Mouse (Mus musculus) heart, postnatal 4 days (tissue): ENCODE data around the gene Tubgcp5. TPM values are rescaled to one million over a fixed set of nuclear protein-coding genes. Genes with fewer than 3 reads are reported as not detected.
"Not testable (repeated sequence)": the region's sequence is repeated elsewhere in the genome, so short reads cannot be mapped to it uniquely, and the experiment has no call there.

ENCODE experiments used
- DNase-seq: peaks from one replicate; pipeline ENCODE4 v3.0.0; 2021
- total RNA-seq, 2 experiments: library from RNA; stranded (reverse); gene quantifications; 2 replicates each; pipeline ENCODE4 v1.2.3; 2021

Tubgcp5 gene
- total RNA-seq = 10 to 100 TPM; 11.8 to 15.6 TPM

DNA sequence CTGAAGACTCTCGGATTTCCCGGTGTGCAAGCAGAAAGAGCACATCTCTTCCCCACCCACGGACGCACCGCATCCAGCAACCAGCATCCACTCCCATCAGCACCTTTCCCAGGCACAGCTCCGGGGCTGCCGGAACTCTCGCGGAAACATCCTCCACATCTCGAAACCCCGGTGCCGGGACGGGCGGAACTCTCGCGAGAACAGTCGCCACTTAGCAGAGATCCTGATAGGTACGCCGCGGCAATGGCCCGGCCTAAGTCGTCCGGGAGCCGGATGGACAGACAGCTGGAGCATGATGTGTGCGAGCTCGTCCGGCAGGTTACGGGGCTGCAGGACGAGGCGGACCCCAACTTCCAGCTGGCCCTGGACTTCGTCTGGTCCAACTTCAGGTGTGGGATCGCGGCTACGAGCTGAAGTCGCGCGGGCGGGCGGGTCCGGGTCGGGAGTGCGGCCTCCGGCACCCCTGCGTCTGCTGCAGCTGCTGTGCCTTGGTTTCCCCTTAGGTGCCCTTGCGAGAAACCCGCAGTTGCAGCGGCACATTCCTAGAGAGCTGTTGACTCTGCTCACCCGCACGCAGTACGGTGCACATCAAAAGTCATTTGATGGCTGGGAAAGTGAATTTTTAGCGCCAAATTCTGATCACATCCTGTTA, at the start of gene Tubgcp5:
TSS of gene Tubgcp5 (plus strand) at position 203 of the 652 bp plus-strand sequence.
- peak; percentile 98 for DNase-seq

GRCm38 (mm10) chr7:55744566-55745220, 49.3 kb upstream of the Tubgcp5 start:
- DNase-seq = no peak

GRCm38 (mm10) chr7:55750841-55751240, 43.1 kb upstream of the Tubgcp5 start:
- no peak for DNase-seq

GRCm38 (mm10) chr7:55759346-55759745, 34.6 kb upstream of the Tubgcp5 start:
- no peak for DNase-seq

DNA sequence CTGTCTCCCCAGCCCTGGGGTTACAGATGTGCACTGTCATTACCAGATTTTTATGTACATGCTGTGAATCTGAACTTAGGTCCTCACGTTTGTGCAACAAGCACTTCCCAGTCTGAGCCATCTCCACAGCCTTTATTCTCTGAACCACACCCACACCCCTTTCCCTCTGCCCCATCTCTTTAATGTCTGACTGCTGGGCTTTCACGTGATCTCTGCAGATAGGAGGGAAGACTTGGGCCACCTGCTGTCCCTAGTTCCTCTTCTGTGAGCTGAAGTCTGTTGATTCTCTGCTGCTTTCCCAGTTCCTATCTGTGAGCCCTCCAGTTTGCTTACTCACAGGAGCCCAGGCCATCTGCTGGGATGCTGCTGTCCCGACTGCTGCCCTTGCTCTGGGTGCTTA, 26.0 kb upstream of the Tubgcp5 start, which contains the start of gene Siglech:
TSS of gene Siglech (plus strand) at position 253 of the 400 bp plus-strand sequence.
- no peak for DNase-seq

GRCm38 (mm10) chr7:55780011-55780410, 13.9 kb upstream of the Tubgcp5 start:
- DNase-seq = no peak

GRCm38 (mm10) chr7:55782493-55782892, 11.5 kb upstream of the Tubgcp5 start:
- no peak for DNase-seq

DNA sequence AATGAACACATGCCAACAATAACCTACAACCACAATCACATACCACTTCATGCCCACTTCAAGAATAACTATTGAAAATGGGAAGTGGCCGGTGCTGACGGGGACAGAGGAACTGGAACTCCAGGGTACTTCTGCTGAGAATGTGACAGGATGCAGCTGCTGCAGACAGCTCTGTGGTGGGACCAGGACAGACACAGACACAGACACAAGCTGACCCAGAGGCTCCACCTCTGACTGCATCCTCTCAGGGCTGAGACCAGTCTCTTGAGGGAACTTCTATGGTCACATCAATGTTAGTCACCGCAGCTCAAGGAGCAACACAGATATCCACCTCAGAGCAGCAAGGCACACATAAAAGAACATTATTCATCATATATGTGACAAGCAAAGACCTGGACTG, 9.4 kb upstream of the Tubgcp5 start:
- peak; percentile 5 for DNase-seq

GRCm38 (mm10) chr7:55790586-55790985, 3.4 kb upstream of the Tubgcp5 start:
- not testable (repeated sequence) for DNase-seq

- no peak for DNase-seq
Measured at GRCm38 (mm10) chr7:55792280-55792679, 1.7 kb upstream of the Tubgcp5 start.

GRCm38 (mm10) chr7:55793236-55793951, 560 bp upstream of the Tubgcp5 start:
- peak; percentile 5 for DNase-seq

DNA sequence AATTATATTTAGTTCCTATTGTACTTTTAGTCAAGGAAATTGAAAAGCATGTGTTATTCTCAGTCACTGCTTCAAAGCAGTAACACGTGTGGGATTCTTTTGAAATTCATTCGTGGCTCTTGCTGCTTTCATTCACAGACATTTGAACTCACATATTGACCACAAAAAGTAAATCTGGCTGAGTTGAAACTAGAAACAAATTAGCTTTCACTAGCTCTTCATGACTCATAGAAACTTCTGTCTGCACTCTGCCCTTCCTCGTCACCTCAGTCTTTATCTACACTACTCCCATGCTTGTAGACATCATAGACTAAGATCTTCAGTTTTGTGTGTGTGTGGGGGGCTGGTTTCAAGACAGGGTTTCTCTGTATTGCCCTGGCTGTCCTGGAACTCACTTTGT, 6.0 kb downstream of the Tubgcp5 start:
- no peak for DNase-seq

GRCm38 (mm10) chr7:55809967-55810366, 16.0 kb downstream of the Tubgcp5 start:
- DNase-seq = no peak

DNA sequence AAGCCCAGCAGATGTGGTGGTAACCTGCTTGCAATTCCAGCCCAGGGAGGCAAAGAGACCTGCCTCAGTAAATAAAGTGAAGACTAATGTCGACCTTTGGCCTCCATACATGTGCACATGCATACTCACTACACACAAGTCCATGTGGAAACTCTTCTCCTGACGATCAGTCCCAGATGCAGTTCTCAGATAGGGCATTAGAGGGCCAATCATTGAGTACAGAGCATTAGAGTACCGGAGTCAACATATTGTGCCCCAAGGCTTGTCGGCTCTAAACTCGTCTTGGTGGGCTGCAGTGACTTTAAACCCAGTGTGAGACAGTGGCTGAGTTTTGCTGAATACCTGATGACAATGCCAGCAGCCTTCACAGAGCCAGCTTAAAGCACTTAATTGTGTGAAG, 30.5 kb downstream of the Tubgcp5 start:
- no peak for DNase-seq

DNA sequence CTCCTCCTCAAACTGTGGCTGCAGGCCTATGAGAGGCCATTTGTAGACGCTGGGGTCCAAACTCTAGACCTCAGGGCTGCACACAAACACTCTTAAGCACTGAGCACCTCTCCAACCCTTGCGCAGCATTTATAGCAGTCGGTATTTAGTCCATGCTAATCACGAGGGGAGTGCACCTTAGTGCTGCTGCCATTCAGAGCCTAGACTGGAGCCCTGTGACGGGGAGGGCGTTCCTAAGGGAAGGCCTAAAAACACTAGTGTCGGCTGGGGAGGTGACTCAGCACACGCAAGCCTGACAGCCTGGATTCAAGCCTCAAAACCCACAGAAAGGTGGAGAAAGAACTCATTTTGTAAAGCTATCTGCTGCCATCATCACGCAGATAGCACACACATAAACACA, 33.6 kb downstream of the Tubgcp5 start:
- no peak for DNase-seq

GRCm38 (mm10) chr7:55836877-55837276, 42.9 kb downstream of the Tubgcp5 start:
- DNase-seq = no peak

DNA sequence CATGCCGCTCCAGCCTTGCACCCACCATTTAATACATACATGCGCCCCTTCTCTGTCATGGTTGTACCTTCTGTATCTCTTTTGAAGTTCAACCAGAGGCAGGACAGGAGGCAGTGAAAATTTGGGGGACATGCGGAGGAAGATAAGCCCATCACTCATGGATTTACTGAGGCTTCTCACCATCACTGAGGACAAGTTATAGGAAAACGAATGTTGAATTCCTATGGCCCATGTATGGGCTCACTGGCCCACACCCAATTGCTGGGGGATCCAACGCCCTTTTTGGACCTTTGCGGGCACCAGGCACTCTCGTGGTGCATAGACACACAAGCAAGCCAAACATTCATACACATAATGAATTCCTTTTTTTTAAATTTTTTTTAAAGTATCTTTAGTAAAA, 47.5 kb downstream of the Tubgcp5 start, which contains the start of gene Cyfip1:
TSS of gene Cyfip1 (plus strand) at position 301 of the 400 bp plus-strand sequence.
- DNase-seq = peak; percentile 12

DNA sequence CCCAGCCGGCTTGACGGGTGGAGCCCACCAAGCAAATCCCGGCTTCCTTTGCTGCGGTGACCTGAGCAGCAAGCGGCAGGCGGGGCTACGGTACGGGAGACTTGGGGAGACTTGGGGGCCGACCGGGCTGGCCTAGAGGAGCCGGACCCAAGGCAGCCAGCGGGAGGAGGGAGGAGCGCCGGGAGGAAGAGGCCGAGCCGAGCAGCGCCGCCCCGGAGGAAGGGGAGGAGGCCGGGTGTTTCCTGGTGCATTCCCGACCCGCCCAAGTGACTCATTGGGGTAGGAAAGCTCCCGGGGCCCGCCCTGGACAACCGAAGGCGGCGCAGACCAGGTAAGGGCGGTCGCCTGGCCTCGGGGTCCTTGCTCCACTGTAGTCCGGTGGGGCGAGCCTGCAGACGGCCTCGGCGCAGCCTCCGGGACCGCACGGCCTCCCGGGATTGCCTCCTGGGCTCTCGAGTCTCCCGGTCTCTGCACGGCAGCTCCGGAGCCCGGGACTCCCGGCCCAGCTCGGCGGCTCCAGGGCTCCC, 48.1 kb downstream of the Tubgcp5 start:
- DNase-seq = peak; percentile 92

GRCm38 (mm10) chr7:55842504-55843152, 48.7 kb downstream of the Tubgcp5 start:
- DNase-seq = no peak

DNA sequence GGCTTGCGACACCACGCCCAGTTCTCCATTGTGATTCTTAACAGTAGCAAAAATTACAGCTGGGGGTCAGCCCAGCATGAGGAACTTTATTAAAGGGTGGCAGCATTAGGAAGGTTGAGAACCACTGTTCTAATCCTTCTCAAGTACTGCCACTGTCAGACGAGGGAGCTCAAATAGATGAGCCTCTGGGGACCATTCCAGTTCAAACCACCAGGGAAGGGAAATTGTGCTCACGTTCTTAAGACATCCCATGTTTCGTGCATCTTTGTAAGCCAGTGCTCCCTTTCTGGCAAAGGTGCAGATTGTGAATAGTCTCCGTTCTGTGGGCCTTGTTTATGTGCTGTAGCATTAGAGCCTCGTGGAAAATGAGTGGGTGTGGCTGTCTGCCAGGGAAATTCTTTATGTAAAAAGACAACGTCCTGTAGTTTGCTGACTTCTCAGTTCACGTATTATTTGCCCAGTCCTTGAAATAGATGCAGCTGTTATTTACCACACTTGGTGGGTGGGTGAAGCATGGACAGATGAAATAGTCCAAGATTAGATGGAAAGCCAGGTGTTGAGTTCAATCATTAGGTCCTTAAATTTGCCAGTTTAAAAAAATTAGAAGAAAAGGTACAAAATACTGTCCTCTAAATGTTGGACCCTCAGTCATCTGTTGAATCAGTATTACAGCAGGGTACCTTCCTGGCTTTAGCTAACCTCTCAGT, 52.8 kb downstream of the Tubgcp5 start:
- no peak for DNase-seq

- no peak for DNase-seq
Measured at GRCm38 (mm10) chr7:55849948-55850571, 56.1 kb downstream of the Tubgcp5 start.
